Mouse (Mus musculus) embryo, embryonic 11.5 days (tissue): ENCODE results near the gene Paxx.

Source experiments
- DNase-seq: peaks from one replicate; pipeline ENCODE4 v3.0.0-alpha.2; 2012; ENCODE audit warnings: low read depth, low spot score

Gene Paxx

DNA sequence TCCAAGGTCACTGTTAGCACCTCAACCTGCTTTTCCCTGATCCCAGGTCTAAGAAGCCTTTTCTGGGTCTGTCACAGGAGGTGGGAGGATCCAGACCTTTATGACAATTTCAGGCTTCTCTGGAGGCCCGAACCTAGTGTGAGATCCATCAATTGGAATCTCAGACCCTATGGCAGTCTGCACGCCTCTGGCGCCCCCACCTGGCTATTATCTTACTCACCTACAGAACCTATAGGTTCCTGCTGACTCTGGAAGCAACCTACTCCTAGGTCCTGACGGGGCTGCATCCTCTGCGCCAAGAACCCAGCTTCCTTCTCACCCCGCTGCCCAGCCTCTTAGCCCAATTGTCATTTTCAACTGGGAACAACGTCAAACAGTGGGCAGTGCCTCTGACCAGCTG is 22.1 kb upstream of the Paxx start:
- no peak for DNase-seq

- DNase-seq: no peak
Observed at GRCm38 (mm10) chr2:25480541-25480940, 19.6 kb upstream of the Paxx start.

DNA sequence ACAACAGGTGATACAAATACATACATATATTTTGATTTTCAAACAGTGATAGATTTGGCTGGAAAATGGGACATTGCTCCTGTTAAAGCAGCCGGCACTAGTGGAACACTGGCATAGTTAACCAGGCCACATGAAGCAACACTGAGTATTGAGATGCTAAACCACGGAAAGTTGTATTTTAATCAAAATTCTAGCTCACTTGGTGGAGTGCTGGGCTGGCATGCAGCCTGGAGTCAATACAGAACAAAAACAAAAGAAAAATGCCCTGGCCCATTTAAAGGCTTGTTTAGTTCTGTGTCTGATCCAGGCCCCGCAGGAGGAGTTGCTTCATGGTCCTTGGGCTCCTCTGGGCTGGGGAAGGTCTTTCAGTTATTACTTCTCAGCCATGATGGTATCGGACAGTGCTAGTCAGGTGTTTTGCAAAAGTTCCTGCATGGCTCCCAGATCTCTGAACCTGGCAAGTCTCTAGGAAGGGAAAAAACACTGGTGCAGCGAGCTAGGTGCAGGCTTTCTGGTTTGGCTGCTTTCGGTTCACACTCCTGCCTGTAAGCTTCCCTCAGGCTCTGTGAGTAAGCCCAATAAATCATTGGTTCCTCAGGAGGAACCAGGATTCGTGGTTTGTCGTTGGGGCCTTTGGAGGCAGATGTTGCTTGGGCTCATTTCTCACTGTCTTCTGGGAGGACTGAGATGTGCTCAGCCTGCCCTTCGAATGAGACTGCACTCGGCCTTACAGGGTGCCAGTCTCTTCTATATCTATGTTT is 18.8 kb upstream of the Paxx start:
- DNase-seq: no peak

DNA sequence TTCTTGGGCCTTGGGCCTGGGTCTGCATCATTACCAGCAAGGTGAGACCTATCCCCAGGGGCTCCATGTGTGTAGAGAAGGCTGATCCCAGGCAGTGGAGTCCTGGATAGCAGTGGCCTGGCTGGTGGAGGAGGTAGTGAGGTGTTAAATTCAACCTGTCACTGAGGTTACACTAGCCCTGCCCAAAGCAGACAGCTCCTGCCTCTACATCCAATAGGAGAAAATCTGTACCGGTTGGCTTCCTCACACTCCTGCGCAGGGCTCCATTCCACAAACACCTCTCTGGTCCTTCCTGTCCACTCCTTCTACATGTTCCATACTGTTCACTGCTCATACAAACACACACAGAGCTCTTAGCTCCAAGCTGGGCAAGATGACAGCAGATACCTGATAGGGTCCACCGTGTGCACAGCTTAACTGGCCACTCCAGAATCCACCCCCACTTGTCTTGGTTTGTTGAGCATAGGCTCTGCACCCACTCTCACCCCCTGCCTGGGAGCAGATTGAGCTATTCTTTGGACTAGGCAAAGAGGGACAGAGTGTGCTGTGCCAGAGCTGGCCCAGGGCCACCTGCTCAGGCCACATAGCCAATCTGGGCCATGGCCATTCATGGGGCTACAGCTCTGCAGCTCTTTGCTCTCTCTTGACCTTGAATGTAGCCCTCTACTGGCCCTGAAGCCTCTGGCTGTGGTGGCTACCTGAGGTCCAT is 17.2 kb upstream of the Paxx start:
- DNase-seq: no peak

- no peak for DNase-seq
Observed at GRCm38 (mm10) chr2:25477541-25477940, 16.6 kb upstream of the Paxx start.

DNA sequence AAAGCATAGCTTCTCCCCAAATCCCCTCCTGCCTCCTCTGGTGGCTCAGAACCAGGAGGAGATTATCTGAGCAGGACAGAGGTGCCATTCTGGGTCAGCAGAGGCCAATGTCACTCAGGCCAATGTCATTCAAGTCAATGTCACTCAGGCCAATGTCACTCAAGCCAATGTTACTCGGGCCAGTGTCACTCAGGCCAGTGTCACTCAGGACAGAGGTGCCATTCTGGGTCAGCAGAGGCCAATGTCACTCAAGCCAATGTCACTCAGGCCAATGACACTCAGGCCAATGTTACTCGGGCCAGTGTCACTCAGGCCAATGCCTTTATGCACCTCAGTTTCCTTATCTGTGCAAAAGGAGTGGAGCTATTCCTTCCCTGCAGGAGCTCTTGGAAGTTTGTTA is 11.7 kb upstream of the Paxx start:
- no peak for DNase-seq

GRCm38 (mm10) chr2:25469969-25470368 is 9.1 kb upstream of the Paxx start, which contains the start of gene Ptgds:
Gene Ptgds, minus strand, starts transcription at chr2:25470046.
- DNase-seq: no peak

DNA sequence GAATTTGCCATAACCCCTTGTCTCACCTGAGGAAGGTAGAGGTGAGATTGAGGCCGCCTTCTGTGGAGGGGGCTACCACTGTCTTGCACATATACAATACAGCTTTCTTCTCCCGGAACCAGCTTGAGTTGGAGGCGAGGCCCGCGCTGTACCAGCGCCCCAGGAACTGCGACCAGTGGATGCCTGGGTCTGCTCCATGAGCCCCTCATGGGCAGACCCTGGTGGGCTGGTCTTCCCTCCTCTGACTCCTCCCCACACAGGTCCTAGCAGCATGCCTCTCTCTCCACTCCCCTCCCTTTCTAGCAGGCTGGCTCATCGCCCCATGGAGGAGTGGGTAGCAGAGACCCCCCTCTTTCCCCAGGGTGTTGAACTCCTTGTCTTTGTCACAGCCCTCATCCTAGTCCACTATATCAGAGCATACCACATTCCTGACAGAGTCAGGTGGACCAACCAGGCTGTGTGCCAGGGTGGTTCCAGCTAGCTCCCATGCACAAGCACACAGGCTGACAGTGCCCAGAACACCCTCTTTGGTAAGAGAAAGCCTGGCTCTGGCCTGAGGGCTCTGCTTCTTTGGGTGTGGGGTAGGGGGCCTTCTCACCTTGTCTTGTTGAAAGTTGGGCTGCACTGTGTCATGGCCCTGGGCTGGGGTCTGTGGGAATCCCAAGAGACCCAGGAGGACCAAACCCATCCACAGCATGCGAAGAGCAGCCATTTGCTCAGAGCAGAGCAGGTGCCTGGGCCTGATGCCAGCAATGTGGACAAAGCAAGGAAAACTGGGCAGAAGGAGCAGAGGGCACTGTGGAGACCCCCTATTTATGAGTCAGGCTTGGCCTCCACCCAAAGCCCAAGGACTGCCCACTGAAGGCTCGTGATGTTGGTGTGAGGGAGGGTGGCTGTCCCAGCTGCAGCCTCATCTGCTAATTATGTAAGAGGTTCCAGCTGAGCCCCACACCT is 8.3 kb upstream of the Paxx start:
- no peak for DNase-seq

DNA sequence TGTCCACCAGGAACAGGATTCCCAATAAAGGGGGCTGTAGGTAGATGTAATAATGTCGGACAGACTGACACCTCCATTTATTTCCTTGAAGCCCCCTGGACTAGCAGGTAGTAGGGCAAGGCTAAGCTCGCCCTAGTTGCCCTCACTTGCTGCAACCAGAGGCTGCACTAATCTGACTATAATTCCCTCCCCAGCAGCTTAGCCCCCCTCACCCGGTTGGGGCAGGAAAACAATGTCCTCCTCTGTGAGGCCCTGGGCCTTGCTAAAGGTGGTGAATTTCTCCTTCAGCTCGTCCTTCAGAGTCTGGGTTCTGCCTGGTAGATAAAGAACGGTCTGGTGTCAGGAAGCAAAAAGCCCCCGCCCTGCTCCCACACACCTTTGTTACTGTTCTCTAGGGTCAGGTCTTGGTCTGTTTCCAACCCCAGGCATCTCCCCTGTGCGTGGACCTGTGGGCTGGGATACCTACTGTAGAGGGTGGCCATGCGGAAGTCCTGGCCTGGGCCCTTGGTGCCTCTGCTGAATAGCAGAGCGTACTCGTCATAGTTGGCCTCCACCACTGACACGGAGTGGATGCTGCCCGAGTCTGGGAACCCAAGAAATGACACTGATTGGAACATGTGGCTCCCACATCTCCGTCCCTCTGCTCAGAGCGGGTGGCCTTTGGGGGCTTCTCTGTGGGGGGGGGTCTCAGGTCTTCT is 6.9 kb upstream of the Paxx start:
- DNase-seq: no peak

- no peak for DNase-seq
Observed at GRCm38 (mm10) chr2:25465816-25466635, 5.1 kb upstream of the Paxx start.

GRCm38 (mm10) chr2:25465256-25465655 is 4.4 kb upstream of the Paxx start:
- DNase-seq: no peak

DNA sequence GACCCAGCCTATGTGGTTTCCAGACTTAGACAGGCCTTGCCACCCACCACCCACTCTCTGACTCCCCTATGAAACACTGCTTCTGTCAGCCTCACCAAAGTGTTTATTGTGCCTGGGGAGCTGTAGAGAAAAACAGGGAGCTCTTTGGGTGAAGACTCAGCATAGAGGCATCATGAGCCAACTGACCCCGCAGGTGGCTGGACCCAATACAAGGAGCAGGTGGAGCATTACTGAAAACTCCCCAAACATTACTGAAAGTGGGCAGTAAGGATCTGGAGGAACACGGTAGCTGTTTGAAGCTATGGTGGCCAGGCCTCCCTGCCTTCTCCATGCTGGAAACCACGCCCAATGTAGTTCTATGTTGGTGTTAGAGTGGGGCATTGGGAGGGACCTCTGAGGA is 2.7 kb upstream of the Paxx start:
- DNase-seq: no peak

DNA sequence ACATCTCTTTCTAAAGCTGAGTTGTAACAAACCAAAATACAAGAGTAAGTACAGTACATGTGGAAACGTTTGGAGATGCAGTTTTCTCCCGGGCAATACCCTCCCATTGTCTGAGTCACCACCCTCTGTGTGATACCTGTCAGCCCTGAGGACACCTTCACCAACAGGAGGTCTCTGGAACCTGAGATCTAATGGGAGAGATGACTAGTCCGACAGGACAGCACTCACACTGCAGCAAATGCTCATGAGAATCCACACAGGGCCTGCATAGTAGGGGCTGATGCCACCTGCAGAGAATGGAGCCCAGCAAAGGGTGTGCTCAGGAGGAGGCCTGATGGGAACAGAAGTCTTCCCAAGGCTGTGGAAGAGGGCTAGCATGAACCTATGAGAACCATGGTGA is 513 bp upstream of the Paxx start:
- no peak for DNase-seq

GRCm38 (mm10) chr2:25460135-25460534 is 759 bp downstream of the Paxx start:
- no peak for DNase-seq

- no peak for DNase-seq
Observed at GRCm38 (mm10) chr2:25458911-25459310, 2.0 kb downstream of the Paxx start.

- no peak for DNase-seq
Observed at GRCm38 (mm10) chr2:25457022-25457896, 3.6 kb downstream of the Paxx start.

- DNase-seq: no peak
Observed at GRCm38 (mm10) chr2:25456205-25456953, 4.5 kb downstream of the Paxx start, which contains the start of gene Clic3. Gene Clic3, plus strand, starts transcription at chr2:25456838.

- DNase-seq: no peak
Observed at GRCm38 (mm10) chr2:25452951-25453350, 7.9 kb downstream of the Paxx start.
